Mouse (Mus musculus): ENCODE data around the gene Olfr1191-ps1.
"Not testable (repeated sequence)": the region's sequence is repeated elsewhere in the genome, so short reads cannot be mapped to it uniquely, and the experiment has no call there.

Olfr1191-ps1 gene

GRCm38 (mm10) chr2:88640242-88640641, at the start of gene Olfr1191-ps1:
Olfr1191-ps1 (plus strand) TSS chr2:88640542.
- not testable (repeated sequence) for DNase-seq (ENCODE audit: low spot score)

- no peak for DNase-seq (ENCODE audit: low spot score)
These were observed 7.9 kb downstream of the Olfr1191-ps1 start, which contains the start of gene Olfr1192-ps1 for GRCm38 (mm10) chr2:88648209-88648608. Olfr1192-ps1 (plus strand) TSS chr2:88648509.

GRCm38 (mm10) chr2:88675328-88675727, 35.0 kb downstream of the Olfr1191-ps1 start, which contains the start of gene Olfr1193:
Olfr1193 (plus strand) TSS chr2:88675628.
- DNase-seq (ENCODE audit: low spot score): not testable (repeated sequence)

GRCm38 (mm10) chr2:88689087-88689486, 48.7 kb downstream of the Olfr1191-ps1 start, which contains the start of gene Olfr1195:
Olfr1195 (minus strand) TSS chr2:88689187.
- DNase-seq (ENCODE audit: low spot score): no peak
